Mouse (Mus musculus) hindbrain, embryonic 13.5 days (tissue): ENCODE measurements around the gene Cldn34b2. TPM values are rescaled to one million over a fixed set of nuclear protein-coding genes. Genes with fewer than 3 reads are reported as not detected.
"Not testable (repeated sequence)": the region's sequence is repeated elsewhere in the genome, so short reads cannot be mapped to it uniquely, and the experiment has no call there.

ENCODE experiments used
- ATAC-seq: fragments of 200-750 bp; cut with Nextera tagmentation; 2 replicates; pipeline ENCODE4 v1.8.0; 2017; ENCODE audit warnings: moderate TSS enrichment; ENCODE audit not compliant: low FRiP score
- H3K27ac ChIP-seq: fragments of 300-500 bp; sonication (generic); 2 replicates; pipeline ENCODE4 v1.5.1; 2015; ENCODE audit warnings: inconsistent platforms, mild to moderate bottlenecking, moderate library complexity
- H3K27me3 ChIP-seq: fragments of 300-500 bp; sonication (generic); 2 replicates; pipeline ENCODE4 v1.6.1; 2015; ENCODE audit warnings: mild to moderate bottlenecking, inconsistent platforms
- H3K36me3 ChIP-seq: fragments of 300-500 bp; sonication (generic); 2 replicates; pipeline ENCODE4 v1.6.1; 2015; ENCODE audit warnings: mild to moderate bottlenecking, inconsistent platforms
- H3K4me1 ChIP-seq: fragments of 300-500 bp; sonication (generic); replicated peaks from 2 replicates; pipeline ENCODE4 v1.6.1; 2015; ENCODE audit warnings: inconsistent platforms
- H3K4me2 ChIP-seq: fragments of 300-500 bp; sonication (generic); 2 replicates; pipeline ENCODE4 v1.6.1; 2015; ENCODE audit warnings: inconsistent platforms, mild to moderate bottlenecking, moderate library complexity
- H3K4me3 ChIP-seq: fragments of 300-500 bp; sonication (generic); 2 replicates; pipeline ENCODE4 v1.5.1; 2015; ENCODE audit warnings: mild to moderate bottlenecking, inconsistent platforms
- H3K9ac ChIP-seq: fragments of 300-500 bp; sonication (generic); 2 replicates; pipeline ENCODE4 v1.6.1; 2015; ENCODE audit warnings: mild to moderate bottlenecking, inconsistent platforms
- H3K9me3 ChIP-seq: fragments of 300-500 bp; sonication (generic); 2 replicates; pipeline ENCODE4 v1.6.1; 2016; ENCODE audit warnings: inconsistent platforms
- WGBS: fragments of 180-500 bp; shearing (Covaris S2); methylation state at CpG from one replicate; pipeline ENCODE4 v1.1.7; 2015; 5-methylcytosine and 5-hydroxymethylcytosine counted together
- polyA plus RNA-seq: library from polyadenylated mRNA; unstranded; fragments of >200 nt; fragmentation: Nextera tagmentation; extraction: Ambion mirVana; gene quantifications from 2 replicates; pipeline ENCODE4 v1.2.1, GENCODE M21; 2015

Gene Cldn34b2
- polyA plus RNA-seq = not detected in 2 replicates

DNA sequence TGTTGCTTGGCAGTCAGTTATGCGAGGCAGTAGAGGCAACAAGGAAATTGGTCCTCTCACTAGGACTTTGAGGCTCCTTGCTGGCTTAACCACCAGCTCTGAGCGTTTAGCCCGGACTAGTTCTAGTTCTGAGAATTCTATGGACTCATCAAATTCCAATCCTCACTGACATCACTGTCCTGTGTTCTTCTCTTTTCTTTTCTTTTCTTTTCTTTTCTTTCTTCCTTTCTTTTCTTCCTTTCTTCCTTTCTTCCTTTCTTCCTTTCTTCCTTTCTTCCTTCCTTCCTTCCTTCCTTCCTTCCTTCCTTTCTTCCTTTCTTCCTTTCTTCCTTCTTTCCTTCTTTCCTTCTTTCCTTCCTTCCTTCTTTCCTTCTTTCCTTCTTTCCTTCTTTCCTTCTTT is at the start of gene Cldn34b2:
Gene Cldn34b2, minus strand, starts transcription at position 101 of the 400 bp plus-strand sequence.
- not testable (repeated sequence) for H3K27me3 ChIP-seq, H3K36me3 ChIP-seq, H3K9ac ChIP-seq, H3K4me2 ChIP-seq, H3K9me3 ChIP-seq, H3K4me1 ChIP-seq, H3K27ac ChIP-seq, ATAC-seq, H3K4me3 ChIP-seq
- WGBS = 91% methylated on average over 3 of the region's 3 CpGs

DNA sequence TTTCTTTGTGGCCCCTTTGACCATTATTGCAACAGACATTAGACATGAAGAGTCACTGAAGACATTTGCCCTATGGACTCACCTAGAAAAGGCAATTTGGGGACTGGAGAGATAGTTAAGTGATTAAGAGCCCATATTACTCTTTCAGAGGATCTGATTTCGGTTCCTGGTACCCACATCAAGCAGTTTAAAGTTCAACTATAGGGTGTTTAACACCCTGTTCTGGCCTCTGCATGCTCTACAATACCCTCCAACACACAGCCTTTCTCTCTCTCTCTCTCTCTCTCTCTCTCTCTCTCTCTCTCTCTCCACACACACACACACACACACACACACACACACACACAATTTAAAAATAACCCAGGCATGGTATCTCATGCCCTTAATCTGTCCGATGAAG is 49.4 kb upstream of the Cldn34b2 start:
- H3K27ac ChIP-seq = no peak overlapping the region
- no peaks in the 10 kb centered on the region for H3K36me3 ChIP-seq
- WGBS = 71% methylated on average over 2 of the region's 2 CpGs
- no peak overlapping the region for H3K4me2 ChIP-seq
- H3K4me3 ChIP-seq = no peak overlapping the region
- ATAC-seq = no peak
- no peaks in the 10 kb centered on the region for H3K9me3 ChIP-seq
- no peaks in the 10 kb centered on the region for H3K4me1 ChIP-seq
- no peak overlapping the region for H3K9ac ChIP-seq
- no peaks in the 10 kb centered on the region for H3K27me3 ChIP-seq

DNA sequence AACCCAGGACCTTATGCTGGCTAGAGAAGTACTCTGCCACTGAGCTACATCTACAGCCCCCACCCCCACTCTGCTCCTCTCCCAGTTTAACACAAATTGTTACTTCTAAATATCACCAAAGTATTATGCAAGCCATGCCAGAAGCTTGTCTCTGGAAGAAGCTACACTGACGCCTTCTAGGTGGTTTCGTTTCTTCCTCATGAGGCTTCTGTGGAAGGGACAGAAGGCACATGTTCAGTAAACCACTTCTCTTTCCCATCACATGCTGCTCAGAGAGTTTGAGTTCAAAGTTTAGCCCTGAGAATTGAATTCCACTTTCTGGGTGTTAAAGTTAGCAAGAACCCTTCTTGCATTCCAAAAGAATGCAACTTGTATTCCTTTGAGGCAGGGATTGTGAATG is 49.0 kb upstream of the Cldn34b2 start:
- Histone ChIP-seq H3K27ac (no peak overlapping the region), H3K36me3 (no peaks in the 10 kb centered on the region), H3K4me1 (no peaks in the 10 kb centered on the region), H3K4me3 (no peak overlapping the region), H3K9me3 (no peaks in the 10 kb centered on the region), H3K4me2 (no peak overlapping the region), H3K27me3 (no peaks in the 10 kb centered on the region), H3K9ac (no peak overlapping the region)
- no peak for ATAC-seq
- 88% methylated on average over 2 of the region's 2 CpGs for WGBS

DNA sequence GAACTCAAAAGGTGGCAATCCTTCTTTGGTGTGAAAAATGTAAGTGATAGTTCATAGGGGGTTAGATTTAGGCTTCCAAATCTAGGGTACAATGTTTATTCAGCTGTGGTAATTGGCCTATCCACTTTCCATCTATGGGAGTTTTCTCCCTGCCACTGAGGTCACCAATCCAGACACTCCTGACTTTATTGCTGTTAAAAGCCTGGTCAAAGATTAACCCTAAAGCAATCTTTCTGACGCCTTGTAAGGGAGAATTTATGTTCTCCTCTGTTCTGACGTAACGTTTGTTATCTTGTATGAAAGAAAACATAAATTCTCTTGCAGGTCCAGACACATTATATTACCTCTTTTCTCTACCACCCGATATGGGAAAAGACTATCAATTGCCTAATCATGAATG is 47.4 kb upstream of the Cldn34b2 start:
- H3K4me1 ChIP-seq = no peaks in the 10 kb centered on the region
- 68% methylated on average over 4 of the region's 4 CpGs for WGBS

DNA sequence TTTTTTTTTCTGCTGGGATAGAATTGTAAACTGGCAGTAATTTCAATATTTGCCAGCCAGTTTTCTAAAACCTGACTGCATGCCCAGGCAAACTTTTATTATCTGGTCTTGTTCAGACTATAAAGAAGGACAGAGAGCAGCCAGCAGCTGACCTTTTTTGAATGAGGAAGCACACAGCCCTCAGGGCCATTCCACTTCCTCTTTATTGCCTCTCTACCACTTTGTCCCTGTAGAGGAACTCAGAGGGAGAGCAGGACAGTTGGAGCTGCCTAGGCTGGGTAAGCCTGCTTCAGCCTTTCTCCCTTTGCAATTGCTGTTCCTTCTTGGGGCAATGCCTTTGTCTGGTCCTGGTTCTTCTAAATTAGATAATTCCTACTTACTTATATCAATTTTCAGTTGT is 44.1 kb upstream of the Cldn34b2 start:
- no peaks in the 10 kb centered on the region for H3K27me3 ChIP-seq
- no peak overlapping the region for H3K4me2 ChIP-seq
- H3K36me3 ChIP-seq = no peaks in the 10 kb centered on the region
- H3K4me3 ChIP-seq = no peak overlapping the region
- no peaks in the 10 kb centered on the region for H3K4me1 ChIP-seq
- ATAC-seq = no peak
- H3K27ac ChIP-seq = no peak overlapping the region
- H3K9ac ChIP-seq = no peak overlapping the region
- H3K9me3 ChIP-seq = no peaks in the 10 kb centered on the region

More for the DNA sequence above, 47.4 kb upstream of the Cldn34b2 start:
- no peak overlapping the region for H3K9ac ChIP-seq
- H3K27ac ChIP-seq = no peak overlapping the region
- H3K9me3 ChIP-seq = no peaks in the 10 kb centered on the region
- ATAC-seq = no peak
- no peak overlapping the region for H3K4me2 ChIP-seq
- no peak overlapping the region for H3K4me3 ChIP-seq
- H3K36me3 ChIP-seq = no peaks in the 10 kb centered on the region
- H3K27me3 ChIP-seq = no peaks in the 10 kb centered on the region

DNA sequence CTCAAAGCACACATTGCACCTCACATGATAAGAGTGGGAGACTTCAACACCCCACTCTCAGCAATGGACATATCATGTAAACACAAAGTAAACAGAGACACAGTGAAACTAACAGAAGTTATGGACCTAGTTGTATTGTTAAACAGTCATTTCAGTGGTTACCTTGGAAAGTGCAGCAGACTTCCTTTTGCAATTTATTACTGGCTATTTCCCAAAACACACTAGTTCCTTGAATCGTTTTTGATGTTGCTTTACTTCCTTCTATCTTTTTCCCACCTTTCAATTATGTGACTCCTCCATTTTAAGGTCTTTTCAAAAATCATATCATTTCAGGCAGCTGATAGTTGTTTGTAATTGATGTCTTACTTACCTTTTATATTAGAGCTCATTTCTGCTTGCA is 43.5 kb upstream of the Cldn34b2 start:
- Histone ChIP-seq H3K4me1 (no peaks in the 10 kb centered on the region), H3K9me3 (no peaks in the 10 kb centered on the region), H3K36me3 (no peaks in the 10 kb centered on the region), H3K4me2 (no peak overlapping the region), H3K9ac (no peak overlapping the region), H3K27ac (no peak overlapping the region), H3K4me3 (no peak overlapping the region), H3K27me3 (no peaks in the 10 kb centered on the region)
- WGBS = 81% methylated on average over 1 of the region's 1 CpGs
- no peak for ATAC-seq

DNA sequence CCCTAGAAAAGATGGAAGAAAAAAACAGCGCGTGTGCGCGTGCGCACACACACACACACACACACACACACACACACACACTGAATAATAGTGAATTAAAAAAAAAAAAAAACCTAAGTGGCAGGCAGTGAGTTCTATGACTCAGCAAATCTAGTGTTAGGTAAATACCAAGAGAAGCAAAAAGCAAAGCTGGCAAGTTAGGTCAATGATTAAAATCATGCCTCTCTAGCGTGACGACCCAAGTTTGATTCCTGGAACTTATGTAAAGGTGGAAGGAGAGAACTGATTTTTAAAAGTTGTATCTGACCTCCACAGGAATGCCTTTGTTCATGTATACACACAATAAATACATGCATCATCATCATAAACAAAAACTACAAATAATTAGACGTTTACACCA is 41.7 kb upstream of the Cldn34b2 start:
- no peaks in the 10 kb centered on the region for H3K9me3 ChIP-seq
- no peak overlapping the region for H3K9ac ChIP-seq
- no peak overlapping the region for H3K27ac ChIP-seq
- H3K27me3 ChIP-seq = no peaks in the 10 kb centered on the region
- H3K36me3 ChIP-seq = no peaks in the 10 kb centered on the region
- no peak overlapping the region for H3K4me2 ChIP-seq
- H3K4me1 ChIP-seq = no peaks in the 10 kb centered on the region
- ATAC-seq = no peak
- WGBS = 92% methylated on average over 8 of the region's 8 CpGs
- no peak overlapping the region for H3K4me3 ChIP-seq

DNA sequence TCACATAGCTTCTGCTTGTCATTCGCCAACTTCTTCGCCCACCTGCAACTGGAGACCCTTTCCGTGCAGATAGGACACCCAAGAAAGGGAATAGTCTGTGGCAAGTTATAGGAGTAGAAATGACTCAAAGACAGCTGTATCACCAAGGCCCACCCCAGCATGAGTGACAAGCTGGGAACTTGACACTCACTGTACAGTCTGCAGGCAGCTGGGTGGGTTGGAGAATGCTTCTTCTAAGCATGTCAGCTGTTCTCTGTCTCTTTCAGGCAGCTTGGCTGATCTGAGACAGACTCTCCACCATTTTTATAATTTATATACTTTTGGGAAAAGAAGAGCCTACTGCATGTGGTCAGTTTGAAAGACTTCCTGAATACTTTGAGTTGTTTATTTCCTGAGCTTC is 39.5 kb upstream of the Cldn34b2 start:
- no peak for ATAC-seq
- WGBS = 92% methylated on average over 3 of the region's 3 CpGs

DNA sequence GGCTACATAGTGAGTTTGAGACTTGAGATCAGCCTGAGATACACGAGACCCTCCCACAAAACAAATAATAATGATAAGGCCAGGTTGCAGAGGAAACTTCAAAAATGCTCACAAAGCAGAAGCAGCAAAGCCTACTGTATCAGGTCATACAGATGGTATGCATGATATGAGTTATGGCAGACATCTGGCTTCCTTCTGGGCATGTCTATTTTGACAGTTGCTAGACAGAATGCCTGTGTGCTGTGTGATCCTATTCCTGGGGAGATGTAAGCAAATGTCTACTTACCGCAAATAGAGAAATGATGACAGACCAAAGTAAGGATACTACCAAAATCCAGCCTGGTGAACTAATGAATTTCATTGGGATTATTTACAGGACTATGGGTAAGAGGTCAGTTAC is 38.1 kb upstream of the Cldn34b2 start:
- H3K4me3 ChIP-seq = no peak overlapping the region
- 86% methylated on average over 2 of the region's 2 CpGs for WGBS
- H3K9ac ChIP-seq = no peak overlapping the region
- ATAC-seq = no peak
- no peak overlapping the region for H3K27ac ChIP-seq
- no peaks in the 10 kb centered on the region for H3K4me1 ChIP-seq
- no peaks in the 10 kb centered on the region for H3K36me3 ChIP-seq
- H3K9me3 ChIP-seq = no peaks in the 10 kb centered on the region
- no peaks in the 10 kb centered on the region for H3K27me3 ChIP-seq
- no peak overlapping the region for H3K4me2 ChIP-seq

More for the DNA sequence above, 39.5 kb upstream of the Cldn34b2 start:
- Histone ChIP-seq H3K9ac (no peak overlapping the region), H3K4me2 (no peak overlapping the region), H3K36me3 (no peaks in the 10 kb centered on the region), H3K4me1 (no peaks in the 10 kb centered on the region), H3K27me3 (no peaks in the 10 kb centered on the region), H3K9me3 (no peaks in the 10 kb centered on the region), H3K4me3 (no peak overlapping the region), H3K27ac (no peak overlapping the region)

DNA sequence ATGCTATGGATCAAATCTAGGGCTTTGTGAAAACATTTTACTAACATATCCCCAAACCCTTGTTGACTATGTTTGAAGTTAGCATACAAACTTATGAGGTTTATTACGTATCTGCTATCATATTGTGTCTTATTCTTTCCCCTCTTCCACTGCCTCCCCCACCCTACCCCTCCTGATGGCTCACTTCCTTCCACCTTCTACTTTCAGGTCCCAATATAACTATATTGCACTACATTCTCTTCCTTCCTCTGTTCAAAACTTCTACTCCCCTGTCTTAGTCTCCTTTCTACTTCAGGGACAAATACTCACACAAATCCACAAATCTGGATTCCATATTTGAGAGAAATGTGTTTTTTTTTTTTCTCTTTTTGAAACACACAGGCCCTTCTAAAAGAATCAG is 35.3 kb upstream of the Cldn34b2 start:
- Histone ChIP-seq H3K9ac (no peak overlapping the region), H3K27me3 (no peaks in the 10 kb centered on the region), H3K4me2 (no peak overlapping the region), H3K9me3 (no peaks in the 10 kb centered on the region), H3K36me3 (no peaks in the 10 kb centered on the region), H3K4me1 (no peaks in the 10 kb centered on the region), H3K27ac (no peak overlapping the region), H3K4me3 (no peak overlapping the region)
- 63% methylated on average over 1 of the region's 1 CpGs for whole genome bisulfite sequencing
- ATAC-seq = no peak

DNA sequence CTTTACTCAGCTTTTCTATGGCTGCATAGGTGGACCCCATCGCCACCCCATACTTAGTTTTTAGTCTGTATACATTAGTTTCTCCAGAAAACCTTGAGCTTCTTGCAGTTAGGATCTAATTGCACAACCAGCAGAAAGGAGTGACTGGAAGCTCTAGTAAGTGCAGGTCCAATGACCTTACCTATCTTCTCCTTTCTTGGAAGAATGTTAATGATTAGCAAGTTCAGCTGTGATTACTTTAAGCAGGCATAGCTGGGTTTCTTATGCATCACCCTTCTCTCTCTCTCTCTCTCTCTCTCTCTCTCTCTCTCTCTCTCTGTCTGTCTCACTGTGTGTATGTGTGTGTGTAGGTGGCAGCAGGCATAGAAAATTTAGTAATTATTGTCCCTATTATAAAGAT is 23.7 kb upstream of the Cldn34b2 start:
- Histone ChIP-seq H3K9me3 (no peaks in the 10 kb centered on the region), H3K4me2 (no peak overlapping the region), H3K27ac (no peak overlapping the region), H3K4me1 (no peaks in the 10 kb centered on the region), H3K4me3 (no peak overlapping the region), H3K9ac (no peak overlapping the region), H3K36me3 (no peaks in the 10 kb centered on the region), H3K27me3 (no peaks in the 10 kb centered on the region)
- 96% methylated on average over 1 of the region's 1 CpGs for WGBS
- no peak for ATAC-seq

DNA sequence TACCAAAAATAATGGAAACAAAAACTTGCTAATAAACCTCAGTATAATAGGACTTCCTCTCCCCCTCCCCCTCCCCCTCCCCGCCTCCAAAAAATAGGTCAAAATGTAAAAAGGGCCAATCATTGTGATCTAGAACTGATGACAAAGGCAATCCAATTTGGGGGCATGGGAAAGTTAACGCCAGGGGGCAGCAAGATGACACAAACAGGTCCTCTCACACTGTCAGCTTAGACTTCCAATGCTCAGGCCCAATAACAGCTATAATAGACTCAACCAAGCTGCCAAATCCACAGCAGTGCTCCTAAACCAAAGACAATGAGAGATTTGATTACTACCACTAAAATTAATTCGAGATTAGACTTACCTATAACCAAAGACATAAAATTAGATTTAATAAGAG is 16.5 kb upstream of the Cldn34b2 start:
- H3K9me3 ChIP-seq = no peaks in the 10 kb centered on the region
- no peaks in the 10 kb centered on the region for H3K4me1 ChIP-seq
- 23% methylated on average over 3 of the region's 3 CpGs for WGBS
- no peak overlapping the region for H3K9ac ChIP-seq
- H3K27ac ChIP-seq = no peak overlapping the region
- no peak for ATAC-seq
- H3K4me3 ChIP-seq = no peak overlapping the region
- H3K36me3 ChIP-seq = no peaks in the 10 kb centered on the region
- no peak overlapping the region for H3K4me2 ChIP-seq
- H3K27me3 ChIP-seq = no peaks in the 10 kb centered on the region

DNA sequence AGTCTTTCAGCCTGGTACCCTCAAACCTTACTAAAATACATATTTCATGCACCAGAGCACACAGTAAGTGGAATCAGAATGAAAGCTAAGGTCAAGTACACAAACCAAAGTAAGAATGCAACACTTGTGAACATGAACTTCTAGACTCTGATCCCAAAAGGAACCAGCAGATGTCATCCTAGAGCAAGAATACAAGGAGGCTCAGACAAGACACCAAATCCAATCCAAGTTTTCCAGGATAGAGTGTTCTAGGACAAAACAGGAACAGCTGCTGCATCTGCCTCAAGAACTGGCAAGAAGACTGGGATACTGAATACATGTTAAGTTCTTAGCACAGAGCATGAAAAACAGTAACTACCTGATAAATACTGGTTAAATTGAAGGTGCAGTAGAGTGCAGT is 30.2 kb downstream of the Cldn34b2 start:
- no peaks in the 10 kb centered on the region for H3K27me3 ChIP-seq
- no peak overlapping the region for H3K27ac ChIP-seq
- no peaks in the 10 kb centered on the region for H3K9me3 ChIP-seq

DNA sequence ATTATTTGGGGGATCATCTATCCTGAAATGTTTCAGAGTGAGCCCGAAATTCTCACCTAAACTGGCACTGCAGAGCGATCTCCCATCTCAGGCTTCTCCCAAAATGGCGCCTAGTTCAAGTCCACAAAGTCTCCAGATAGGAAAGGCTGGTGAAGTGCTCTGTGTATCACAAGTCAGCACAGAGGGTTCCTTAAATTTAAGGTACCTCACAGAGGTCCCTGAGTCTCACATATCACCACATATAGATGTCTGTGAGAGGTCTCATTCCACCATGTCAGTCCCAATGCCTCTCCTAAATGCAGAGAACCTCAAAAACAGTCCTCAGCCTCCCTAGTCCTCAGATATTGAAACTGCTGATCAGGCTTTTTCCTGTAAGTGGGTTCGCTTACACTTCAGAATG is 34.6 kb downstream of the Cldn34b2 start, which contains the start of gene Magea2:
Gene Magea2, minus strand, starts transcription at position 101 of the 400 bp plus-strand sequence.
- not testable (repeated sequence) for H3K9ac ChIP-seq, H3K4me1 ChIP-seq, H3K36me3 ChIP-seq, ATAC-seq, H3K9me3 ChIP-seq, H3K4me3 ChIP-seq, H3K27me3 ChIP-seq, H3K4me2 ChIP-seq, H3K27ac ChIP-seq
- WGBS = 89% methylated on average over 3 of the region's 4 CpGs

More for the DNA sequence above, 30.2 kb downstream of the Cldn34b2 start:
- H3K9ac ChIP-seq = no peak overlapping the region
- no peak for ATAC-seq
- H3K4me3 ChIP-seq = no peak overlapping the region
- no peaks in the 10 kb centered on the region for H3K36me3 ChIP-seq
- no peaks in the 10 kb centered on the region for H3K4me1 ChIP-seq
- no peak overlapping the region for H3K4me2 ChIP-seq
